Mouse (Mus musculus) heart, adult 9 months (tissue): ENCODE data around the gene Igsf8.

ENCODE experiments used
- DNase-seq, 2 experiments: peaks; one replicate each; pipeline ENCODE4 v3.0.0; 2022; ENCODE audit warnings: low spot score in 2 of 2

Igsf8 gene

GRCm38 (mm10) chr1:172302851-172303250 lies 41.4 kb downstream of the Igsf8 start:
- DNase-seq: no peak

- no peak for DNase-seq
Measured at GRCm38 (mm10) chr1:172304443-172304842, 43.0 kb downstream of the Igsf8 start.

- DNase-seq: no peak
Measured at GRCm38 (mm10) chr1:172305153-172305552, 43.7 kb downstream of the Igsf8 start.

GRCm38 (mm10) chr1:172305635-172306034 lies 44.2 kb downstream of the Igsf8 start:
- DNase-seq: no peak

- DNase-seq: no peak
Measured at GRCm38 (mm10) chr1:172306196-172306595, 44.8 kb downstream of the Igsf8 start.

GRCm38 (mm10) chr1:172306885-172307284 lies 45.4 kb downstream of the Igsf8 start:
- no peak for DNase-seq

- no peak for DNase-seq
Measured at GRCm38 (mm10) chr1:172307936-172308335, 46.5 kb downstream of the Igsf8 start.

- no peak for DNase-seq
Measured at GRCm38 (mm10) chr1:172308409-172308808, 47.0 kb downstream of the Igsf8 start.

GRCm38 (mm10) chr1:172309699-172310398 lies 48.4 kb downstream of the Igsf8 start:
- peak; percentile 90 to 93 for DNase-seq

- DNase-seq: peak; percentile 76 to 80
Measured at GRCm38 (mm10) chr1:172311248-172311906, 49.9 kb downstream of the Igsf8 start.

GRCm38 (mm10) chr1:172311921-172312767 lies 50.7 kb downstream of the Igsf8 start:
- DNase-seq: peak; percentile 88 to 91

- peak; percentile 29 to 56 for DNase-seq
Measured at GRCm38 (mm10) chr1:172312768-172313561, 51.5 kb downstream of the Igsf8 start.

GRCm38 (mm10) chr1:172313613-172314411 lies 52.4 kb downstream of the Igsf8 start:
- DNase-seq: peak; percentile 31 to 45

GRCm38 (mm10) chr1:172314911-172315310 lies 53.5 kb downstream of the Igsf8 start:
- DNase-seq: no peak

- no peak for DNase-seq
Measured at GRCm38 (mm10) chr1:172317431-172317830, 56.0 kb downstream of the Igsf8 start.

- no peak for DNase-seq
Measured at GRCm38 (mm10) chr1:172317946-172318345, 56.5 kb downstream of the Igsf8 start.

- no peak for DNase-seq
Measured at GRCm38 (mm10) chr1:172318424-172319035, 57.1 kb downstream of the Igsf8 start.

- DNase-seq: no peak
Measured at GRCm38 (mm10) chr1:172319346-172319745, 57.9 kb downstream of the Igsf8 start.

GRCm38 (mm10) chr1:172319921-172320411 lies 58.5 kb downstream of the Igsf8 start:
- no peak for DNase-seq

- no peak for DNase-seq
Measured at GRCm38 (mm10) chr1:172322725-172323124, 61.3 kb downstream of the Igsf8 start.
